Mouse (Mus musculus): ENCODE results near the gene Bcar3. TPM values are rescaled to one million over a fixed set of nuclear protein-coding genes. Genes with fewer than 3 reads are reported as not detected.

Gene Bcar3
- polyA plus RNA-seq, 1 experiment from 2014 or later: 13.7 TPM

DNA sequence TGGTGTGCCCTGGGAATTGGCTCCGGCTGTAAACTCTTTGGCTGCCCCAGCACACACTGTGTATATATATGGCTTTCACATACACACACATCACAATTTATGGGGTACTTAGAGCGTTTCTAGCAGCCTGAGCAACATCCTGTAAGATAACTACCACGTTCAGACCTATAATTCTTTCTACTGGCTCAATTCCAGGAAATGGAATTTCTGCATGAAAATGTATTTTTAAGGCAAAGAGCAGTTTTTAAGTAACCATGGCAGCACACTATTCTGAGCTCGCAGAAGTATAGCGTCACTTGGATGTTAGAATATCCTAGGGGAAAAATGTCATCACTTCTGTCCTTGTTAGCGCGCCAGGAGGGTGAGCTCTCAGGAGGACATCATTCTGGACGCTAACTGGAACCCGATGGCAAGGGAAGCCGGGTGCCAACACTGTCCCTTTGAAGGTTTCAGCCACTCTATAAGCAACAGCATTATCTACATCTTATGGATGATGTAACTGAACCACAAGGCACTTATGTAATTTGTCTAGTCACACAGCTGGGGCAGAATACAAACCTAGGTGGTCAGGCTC is 212.5 kb downstream of the Bcar3 start:
- Histone ChIP-seq H3K4me3 (replicated peaks; ENCODE audit: low read length) (no peak overlapping the region), H3K9me3 (replicated peaks; ENCODE audit: control insufficient read depth, low read length) (no peaks in the 10 kb centered on the region), H3K9ac (ENCODE audit: low read length) (no peak overlapping the region), H3K4me1 (ENCODE audit: control insufficient read depth, insufficient read depth, low read length) (peaks cover 23% of the 10 kb centered on the region), H3K27me3 (ENCODE audit: control insufficient read depth, insufficient read depth, low read length) (no peaks in the 10 kb centered on the region), H3K36me3 (ENCODE audit: control insufficient read depth, insufficient read depth, low read length) (no peaks in the 10 kb centered on the region), H3K27ac (ENCODE audit: low read length) (peak overlapping the region; percentile 0; the same call in 1 of the 2 replicates), H3K4me2 (ENCODE audit: low read depth, low read length) (no peak overlapping the region)
- 41% methylated on average over 10 of the region's 10 CpGs for WGBS
- ATAC-seq (ENCODE audit: insufficient read depth, low FRiP score): no peak

DNA sequence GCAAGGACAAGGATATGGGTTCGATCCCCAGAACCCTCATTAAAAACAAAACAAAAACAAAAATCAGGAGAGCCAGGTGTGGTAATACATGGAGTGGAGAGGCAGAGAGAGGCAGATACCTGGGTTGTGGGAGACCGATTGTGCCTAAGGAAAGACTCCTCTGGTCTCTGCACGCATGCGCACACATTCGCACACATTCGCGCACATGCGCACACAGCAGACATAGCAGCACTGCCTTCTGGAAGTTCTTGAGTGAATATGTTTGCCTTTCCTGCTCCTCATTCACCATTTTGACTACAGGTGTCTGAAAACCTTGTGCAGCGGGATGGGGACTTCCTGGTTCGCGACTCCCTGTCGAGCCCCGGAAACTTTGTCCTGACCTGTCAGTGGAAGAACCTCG is 213.9 kb downstream of the Bcar3 start:
- Histone ChIP-seq H3K4me1 (ENCODE audit: control insufficient read depth, insufficient read depth, low read length) (peaks cover 24% of the 10 kb centered on the region), H3K4me3 (replicated peaks; ENCODE audit: low read length) (no peak overlapping the region), H3K9ac (ENCODE audit: low read length) (no peak overlapping the region), H3K9me3 (replicated peaks; ENCODE audit: control insufficient read depth, low read length) (no peaks in the 10 kb centered on the region), H3K4me2 (ENCODE audit: low read depth, low read length) (no peak overlapping the region), H3K36me3 (ENCODE audit: control insufficient read depth, insufficient read depth, low read length) (no peaks in the 10 kb centered on the region), H3K27me3 (ENCODE audit: control insufficient read depth, insufficient read depth, low read length) (no peaks in the 10 kb centered on the region), H3K27ac (ENCODE audit: low read length) (no peak overlapping the region)
- 92% methylated on average over 14 of the region's 14 CpGs for WGBS
- ATAC-seq (ENCODE audit: insufficient read depth, low FRiP score): no peak

DNA sequence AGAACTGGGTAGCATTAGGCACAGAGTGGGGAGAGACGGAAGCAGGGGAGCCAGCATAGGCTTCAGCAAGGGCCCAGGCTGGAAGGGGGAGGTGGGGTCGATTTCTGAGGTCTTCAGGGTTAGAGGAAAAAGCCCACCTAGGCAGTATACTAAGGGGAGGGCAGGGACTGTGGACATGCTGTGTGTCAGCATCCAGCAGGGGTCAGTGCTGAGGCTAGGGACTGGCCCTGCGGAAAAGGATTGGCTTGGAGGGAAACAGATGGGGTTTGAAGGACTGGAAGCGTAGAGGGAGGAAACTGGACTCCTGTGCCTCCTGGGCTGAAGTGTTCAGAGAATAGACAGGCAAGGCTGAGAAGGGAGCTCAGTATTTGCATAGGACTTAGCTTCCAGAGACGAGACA is 215.1 kb downstream of the Bcar3 start:
- WGBS: 36% methylated on average over 5 of the region's 5 CpGs
- Histone ChIP-seq H3K36me3 (ENCODE audit: control insufficient read depth, insufficient read depth, low read length) (no peaks in the 10 kb centered on the region), H3K9ac (ENCODE audit: low read length) (no peak overlapping the region), H3K4me3 (replicated peaks; ENCODE audit: low read length) (no peak overlapping the region), H3K27me3 (ENCODE audit: control insufficient read depth, insufficient read depth, low read length) (no peaks in the 10 kb centered on the region), H3K9me3 (replicated peaks; ENCODE audit: control insufficient read depth, low read length) (no peaks in the 10 kb centered on the region), H3K4me2 (ENCODE audit: low read depth, low read length) (no peak overlapping the region), H3K4me1 (ENCODE audit: control insufficient read depth, insufficient read depth, low read length) (peaks cover 24% of the 10 kb centered on the region), H3K27ac (ENCODE audit: low read length) (peak overlapping the region; percentile 76)
- 0 out of 2 replicates have a peak, but pooled peaks have one; percentile 9 for ATAC-seq (ENCODE audit: insufficient read depth, low FRiP score)

DNA sequence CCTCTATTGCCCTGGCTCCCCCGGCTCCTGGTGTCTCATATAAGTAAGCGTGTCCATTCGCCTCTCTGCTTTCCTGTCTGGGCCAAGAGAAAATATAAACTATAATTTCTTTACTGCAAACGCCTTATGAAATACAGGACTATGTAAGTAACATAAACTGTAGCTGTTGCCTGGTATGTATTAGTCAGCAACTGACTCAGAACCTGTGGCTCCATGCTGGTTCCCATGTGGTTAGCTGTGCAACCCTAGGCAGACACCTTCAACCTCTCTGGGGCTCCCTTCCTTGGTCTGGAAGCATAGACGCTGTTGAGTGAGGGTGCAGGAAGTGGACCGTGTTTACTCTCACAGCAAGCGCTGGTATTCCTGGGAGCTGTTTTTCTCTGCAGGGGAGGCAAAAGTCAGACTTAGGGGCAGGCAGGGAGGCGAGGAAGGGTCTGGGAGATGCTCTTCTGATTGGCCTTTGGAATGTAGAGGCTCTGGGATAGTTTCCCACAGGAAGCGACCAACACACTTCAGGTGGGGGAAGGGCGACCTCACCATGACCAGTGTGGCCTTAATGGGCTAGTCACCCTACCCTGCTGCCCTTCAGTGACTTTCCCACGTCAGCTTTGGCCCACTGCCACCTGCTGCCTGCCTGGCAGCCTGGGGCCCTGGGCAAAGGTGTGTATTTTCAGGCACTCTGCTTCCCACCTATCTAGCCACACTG is 215.8 kb downstream of the Bcar3 start:
- Histone ChIP-seq H3K4me1 (ENCODE audit: control insufficient read depth, insufficient read depth, low read length) (peaks cover 24% of the 10 kb centered on the region), H3K27me3 (ENCODE audit: control insufficient read depth, insufficient read depth, low read length) (no peaks in the 10 kb centered on the region), H3K4me3 (replicated peaks; ENCODE audit: low read length) (no peak overlapping the region), H3K4me2 (ENCODE audit: low read depth, low read length) (no peak overlapping the region), H3K9me3 (replicated peaks; ENCODE audit: control insufficient read depth, low read length) (no peaks in the 10 kb centered on the region), H3K36me3 (ENCODE audit: control insufficient read depth, insufficient read depth, low read length) (no peaks in the 10 kb centered on the region), H3K9ac (ENCODE audit: low read length) (no peak overlapping the region), H3K27ac (ENCODE audit: low read length) (peak overlapping the region; percentile 76)
- peak; percentile 51; the same call in 1 of the 2 replicates for ATAC-seq (ENCODE audit: insufficient read depth, low FRiP score)
- WGBS: 52% methylated on average over 11 of the region's 11 CpGs

DNA sequence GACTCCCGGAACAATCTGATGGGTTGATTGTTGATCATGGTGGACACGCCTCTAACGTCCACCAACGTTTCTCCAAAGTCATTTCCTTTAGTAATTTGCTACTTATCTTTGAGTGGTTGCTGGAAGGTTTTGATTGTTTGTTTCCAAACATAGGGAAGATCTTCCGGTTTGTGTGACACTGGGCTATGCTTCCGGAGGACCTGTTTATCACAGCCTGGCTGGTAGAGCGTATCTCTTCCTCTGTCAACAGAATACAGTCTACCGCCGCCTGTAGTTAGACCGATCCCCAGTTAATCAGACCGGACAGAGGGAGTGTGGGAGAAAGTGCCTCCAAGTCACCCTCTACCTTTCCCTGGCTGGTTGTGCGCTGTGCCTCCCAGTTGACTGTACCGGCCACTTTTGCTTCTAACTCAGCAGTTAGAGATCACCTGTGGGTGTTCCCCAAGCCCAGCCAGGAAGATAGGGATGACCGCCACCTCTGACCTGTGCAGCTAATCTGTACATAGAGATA is 216.4 kb downstream of the Bcar3 start:
- Histone ChIP-seq H3K9ac (ENCODE audit: low read length) (0 out of 2 replicates have a peak overlapping the region, but pooled peaks have one; percentile 7), H3K27ac (ENCODE audit: low read length) (peak overlapping the region; percentile 76), H3K36me3 (ENCODE audit: control insufficient read depth, insufficient read depth, low read length) (no peaks in the 10 kb centered on the region), H3K9me3 (replicated peaks; ENCODE audit: control insufficient read depth, low read length) (no peaks in the 10 kb centered on the region), H3K4me2 (ENCODE audit: low read depth, low read length) (no peak overlapping the region), H3K4me3 (replicated peaks; ENCODE audit: low read length) (no peak overlapping the region), H3K27me3 (ENCODE audit: control insufficient read depth, insufficient read depth, low read length) (no peaks in the 10 kb centered on the region), H3K4me1 (ENCODE audit: control insufficient read depth, insufficient read depth, low read length) (peaks cover 28% of the 10 kb centered on the region)
- no peak for ATAC-seq (ENCODE audit: insufficient read depth, low FRiP score)
- 65% methylated on average over 14 of the region's 14 CpGs for WGBS

DNA sequence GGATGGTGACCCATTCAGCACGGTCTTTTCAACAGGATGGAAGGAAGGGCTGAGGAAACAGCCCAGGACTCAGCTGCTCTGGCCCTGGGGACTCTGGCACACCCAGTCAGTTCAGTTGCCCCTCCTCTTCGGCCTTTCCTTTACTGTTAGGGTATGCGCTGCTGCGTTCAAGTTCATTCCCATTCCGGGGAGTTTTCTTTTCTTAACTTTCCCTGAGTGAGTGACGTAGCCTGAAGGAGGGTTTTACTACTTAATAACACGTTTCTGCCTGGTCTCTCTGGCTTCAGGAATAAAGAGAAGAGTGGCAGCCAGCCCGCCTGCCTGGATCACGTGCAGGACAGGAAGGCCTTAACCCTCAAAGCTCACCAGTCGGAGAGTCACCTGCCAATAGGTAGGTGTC is 217.0 kb downstream of the Bcar3 start:
- Histone ChIP-seq H3K27me3 (ENCODE audit: control insufficient read depth, insufficient read depth, low read length) (no peaks in the 10 kb centered on the region), H3K9me3 (replicated peaks; ENCODE audit: control insufficient read depth, low read length) (no peaks in the 10 kb centered on the region), H3K4me1 (ENCODE audit: control insufficient read depth, insufficient read depth, low read length) (peaks cover 32% of the 10 kb centered on the region), H3K4me3 (replicated peaks; ENCODE audit: low read length) (no peak overlapping the region), H3K4me2 (ENCODE audit: low read depth, low read length) (no peak overlapping the region), H3K36me3 (ENCODE audit: control insufficient read depth, insufficient read depth, low read length) (no peaks in the 10 kb centered on the region), H3K27ac (ENCODE audit: low read length) (peak overlapping the region; percentile 76), H3K9ac (ENCODE audit: low read length) (0 out of 2 replicates have a peak overlapping the region, but pooled peaks have one; percentile 50)
- ATAC-seq (ENCODE audit: insufficient read depth, low FRiP score): no peak
- 53% methylated on average over 10 of the region's 10 CpGs for WGBS

DNA sequence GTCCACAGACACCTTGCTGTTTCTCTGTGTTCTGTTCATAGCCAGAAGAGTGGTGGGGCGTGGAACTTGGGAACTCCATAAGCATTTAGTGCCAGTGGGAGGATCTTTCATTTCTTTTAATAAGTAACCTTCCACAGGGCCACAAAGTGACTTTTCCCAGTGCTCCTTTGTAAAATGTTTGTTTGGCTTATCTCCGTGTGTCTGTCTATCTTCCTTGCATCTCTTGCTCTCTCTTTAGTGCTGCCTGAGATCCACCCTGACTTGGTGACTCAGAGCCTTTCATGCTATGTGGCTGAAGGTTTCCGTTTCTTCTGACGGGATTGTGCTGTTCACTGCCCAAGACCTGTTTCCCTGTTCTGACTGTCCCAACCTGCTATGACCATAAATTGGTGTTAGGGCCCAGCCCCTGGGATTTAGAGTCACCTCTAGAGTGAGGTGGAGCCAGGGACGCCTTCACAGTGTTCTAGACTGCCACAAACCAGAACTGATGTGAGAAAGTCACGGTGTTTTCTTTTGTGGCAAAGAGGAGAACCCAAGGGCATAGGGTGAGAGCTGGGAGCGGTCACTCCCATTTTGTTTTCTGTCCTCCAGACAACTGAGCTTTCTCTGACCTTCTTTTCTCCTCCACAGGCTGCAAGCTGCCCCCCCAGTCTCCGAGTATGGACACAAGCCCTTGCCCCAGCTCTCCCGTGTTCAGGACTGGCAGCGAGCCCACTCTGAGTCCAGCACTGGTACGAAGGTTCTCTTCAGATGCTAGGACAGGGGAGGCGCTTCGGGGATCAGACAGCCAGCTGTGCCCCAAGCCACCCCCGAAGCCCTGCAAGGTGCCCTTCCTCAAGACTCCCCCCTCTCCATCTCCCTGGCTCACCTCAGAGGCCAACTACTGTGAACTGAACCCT is 218.0 kb downstream of the Bcar3 start:
- WGBS: 68% methylated on average over 14 of the region's 14 CpGs
- peak; percentile 26 for ATAC-seq (ENCODE audit: insufficient read depth, low FRiP score)

DNA sequence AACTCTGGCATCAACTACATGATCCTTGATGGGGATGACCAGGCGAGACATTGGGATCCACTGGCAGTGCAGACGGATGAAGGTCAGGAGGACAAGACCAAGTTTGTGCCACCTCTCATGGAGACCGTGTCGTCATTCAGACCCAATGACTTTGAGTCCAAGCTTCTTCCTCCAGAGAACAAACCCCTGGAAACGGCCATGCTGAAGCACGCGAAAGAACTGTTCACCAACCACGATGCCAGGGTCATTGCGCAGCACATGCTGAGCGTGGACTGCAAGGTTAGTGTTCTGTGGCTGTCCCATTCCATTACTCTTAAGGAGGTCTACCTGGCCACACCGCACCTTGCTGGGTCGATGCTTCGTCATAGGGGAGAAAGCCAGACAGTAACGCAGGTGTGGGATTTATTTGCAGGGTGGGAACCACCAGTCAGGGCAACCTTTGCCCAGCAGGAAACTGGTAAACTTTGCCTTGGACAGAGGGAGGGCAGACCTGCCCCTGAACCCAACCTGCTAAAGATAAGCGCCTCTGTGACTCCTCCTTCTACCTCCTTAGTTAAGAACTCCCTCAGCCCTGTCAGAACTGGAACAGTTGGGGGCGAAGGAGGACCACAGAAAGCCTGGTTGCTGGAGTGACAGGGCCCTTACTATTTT is 218.9 kb downstream of the Bcar3 start:
- WGBS: 80% methylated on average over 16 of the region's 16 CpGs
- Histone ChIP-seq H3K4me1 (ENCODE audit: control insufficient read depth, insufficient read depth, low read length) (peaks cover 28% of the 10 kb centered on the region), H3K9me3 (replicated peaks; ENCODE audit: control insufficient read depth, low read length) (no peaks in the 10 kb centered on the region), H3K27me3 (ENCODE audit: control insufficient read depth, insufficient read depth, low read length) (no peaks in the 10 kb centered on the region), H3K27ac (ENCODE audit: low read length) (peak overlapping the region; percentile 76), H3K4me2 (ENCODE audit: low read depth, low read length) (peak overlapping the region; percentile 31), H3K4me3 (replicated peaks; ENCODE audit: low read length) (peak overlapping the region; percentile 10; the same call in 1 of the 2 replicates), H3K9ac (ENCODE audit: low read length) (peak overlapping the region; percentile 15; the same call in 1 of the 2 replicates), H3K36me3 (ENCODE audit: control insufficient read depth, insufficient read depth, low read length) (no peaks in the 10 kb centered on the region)
- ATAC-seq (ENCODE audit: insufficient read depth, low FRiP score): peak; percentile 75

More for the DNA sequence above, 218.0 kb downstream of the Bcar3 start:
- Histone ChIP-seq H3K4me3 (replicated peaks; ENCODE audit: low read length) (peak overlapping the region; percentile 10), H3K4me1 (ENCODE audit: control insufficient read depth, insufficient read depth, low read length) (peaks cover 28% of the 10 kb centered on the region), H3K9me3 (replicated peaks; ENCODE audit: control insufficient read depth, low read length) (no peaks in the 10 kb centered on the region), H3K27me3 (ENCODE audit: control insufficient read depth, insufficient read depth, low read length) (no peaks in the 10 kb centered on the region), H3K9ac (ENCODE audit: low read length) (peak overlapping the region; percentile 50; the same call in 1 of the 2 replicates), H3K4me2 (ENCODE audit: low read depth, low read length) (peak overlapping the region; percentile 31), H3K36me3 (ENCODE audit: control insufficient read depth, insufficient read depth, low read length) (no peaks in the 10 kb centered on the region), H3K27ac (ENCODE audit: low read length) (peak overlapping the region; percentile 76)

Measured in stomach, embryonic 16.5 days (tissue).